Mouse (Mus musculus) hindbrain, embryonic 11.5 days (tissue): ENCODE results near the gene Tubb1. TPM values are rescaled to one million over a fixed set of nuclear protein-coding genes. Genes with fewer than 3 reads are reported as not detected.

Experiments
- ATAC-seq: fragments of 200-750 bp; cut with Nextera tagmentation; 2 replicates; pipeline ENCODE4 v1.8.0; 2017; ENCODE audit warnings: mild to moderate bottlenecking, moderate TSS enrichment, moderate library complexity; ENCODE audit not compliant: low FRiP score
- DNase-seq: peaks from one replicate; pipeline ENCODE4 v3.0.0-alpha.2; 2015; ENCODE audit warnings: low spot score
- H3K27ac ChIP-seq: fragments of 300-500 bp; sonication (generic); 2 replicates; pipeline ENCODE4 v1.5.1; 2014; ENCODE audit warnings: mild to moderate bottlenecking, low read depth, low read length
- H3K27me3 ChIP-seq: fragments of 300-500 bp; sonication (generic); 2 replicates; pipeline ENCODE4 v1.6.1; 2014; ENCODE audit warnings: mild to moderate bottlenecking, low read length, moderate library complexity, mixed read lengths; ENCODE audit not compliant: control insufficient read depth, insufficient read depth
- H3K36me3 ChIP-seq: fragments of 300-500 bp; sonication (generic); 2 replicates; pipeline ENCODE4 v1.6.1; 2014; ENCODE audit warnings: mild to moderate bottlenecking, low read length, moderate library complexity, mixed read lengths; ENCODE audit not compliant: control insufficient read depth, insufficient read depth
- H3K4me1 ChIP-seq: fragments of 300-500 bp; sonication (generic); replicated peaks from 2 replicates; pipeline ENCODE4 v1.6.1; 2014; ENCODE audit warnings: low read length, mixed read lengths; ENCODE audit not compliant: control insufficient read depth, insufficient read depth
- H3K4me2 ChIP-seq: fragments of 300-500 bp; sonication (generic); replicated peaks from 2 replicates; pipeline ENCODE4 v1.6.1; 2014; ENCODE audit warnings: mild to moderate bottlenecking, low read depth, low read length
- H3K4me3 ChIP-seq: fragments of 300-500 bp; sonication (generic); 2 replicates; pipeline ENCODE4 v1.5.1; 2014; ENCODE audit warnings: low read depth, low read length
- H3K9ac ChIP-seq: fragments of 300-500 bp; sonication (generic); 2 replicates; pipeline ENCODE4 v1.6.1; 2014; ENCODE audit warnings: low read depth, low read length
- H3K9me3 ChIP-seq: fragments of 300-500 bp; sonication (generic); 2 replicates; pipeline ENCODE4 v1.6.1; 2016; ENCODE audit warnings: low read length; ENCODE audit not compliant: control insufficient read depth
- WGBS: fragments of 180-500 bp; shearing (Covaris S2); extraction: QIAGEN DNeasy Blood & Tissue Kit; methylation state at CpG from one replicate; pipeline ENCODE4 v1.1.7; 2014; 5-methylcytosine and 5-hydroxymethylcytosine counted together
- polyA plus RNA-seq: library from polyadenylated mRNA; unstranded; fragments of >200 nt; fragmentation: Nextera tagmentation; extraction: Ambion mirVana; gene quantifications from 2 replicates; pipeline ENCODE4 v1.2.1, GENCODE M21; 2014

The Tubb1 gene
- polyA plus RNA-seq: 5.3 and 5.7 TPM in 2 replicates

GRCm38 (mm10) chr2:174450353-174450752 is at the start of gene Tubb1:
TSS of gene Tubb1 (plus strand) at chr2:174450695.
- no peaks in the 10 kb centered on the region for H3K9me3 ChIP-seq
- ATAC-seq (no peak), DNase-seq (no peak)
- no peak within 1 kb of the TSS for H3K27ac ChIP-seq
- 83% methylated on average over 4 of the region's 4 CpGs for WGBS
- H3K27me3 ChIP-seq: no peaks in the 10 kb centered on the region
- no peaks in the 10 kb centered on the region for H3K4me1 ChIP-seq
- H3K9ac ChIP-seq: no peak within 1 kb of the TSS
- no peak within 1 kb of the TSS for H3K4me2 ChIP-seq
- no peak within 1 kb of the TSS for H3K4me3 ChIP-seq
- H3K36me3 ChIP-seq: no peaks in the 10 kb centered on the region

GRCm38 (mm10) chr2:174410222-174410621 is 40.3 kb upstream of the Tubb1 start:
- Histone ChIP-seq H3K27me3 (no peaks in the 10 kb centered on the region), H3K4me1 (no peaks in the 10 kb centered on the region), H3K36me3 (no peaks in the 10 kb centered on the region), H3K4me2 (no peak overlapping the region), H3K9ac (no peak overlapping the region), H3K27ac (no peak overlapping the region), H3K4me3 (no peak overlapping the region), H3K9me3 (no peaks in the 10 kb centered on the region)
- no peak for DNase-seq
- ATAC-seq: no peak
- WGBS: 50% methylated on average over 2 of the region's 2 CpGs

- 75% methylated on average over 7 of the region's 7 CpGs for WGBS
- no peaks in the 10 kb centered on the region for H3K27me3 ChIP-seq
- H3K4me1 ChIP-seq: peaks cover 3% of the 10 kb centered on the region; the same call in 1 of the 2 replicates
- DNase-seq (no peak), ATAC-seq (no peak)
- H3K4me3 ChIP-seq: no peak overlapping the region
- H3K4me2 ChIP-seq: no peak overlapping the region
- no peak overlapping the region for H3K27ac ChIP-seq
- H3K9ac ChIP-seq: no peak overlapping the region
- H3K9me3 ChIP-seq: no peaks in the 10 kb centered on the region
- H3K36me3 ChIP-seq: no peaks in the 10 kb centered on the region
These were observed 37.4 kb upstream of the Tubb1 start for GRCm38 (mm10) chr2:174413127-174413526.

- Histone ChIP-seq H3K9me3 (no peaks in the 10 kb centered on the region), H3K4me2 (no peak overlapping the region), H3K27ac (no peak overlapping the region), H3K9ac (no peak overlapping the region), H3K4me3 (peak overlapping the region; percentile 93), H3K27me3 (no peaks in the 10 kb centered on the region), H3K36me3 (no peaks in the 10 kb centered on the region), H3K4me1 (peaks cover 3% of the 10 kb centered on the region; the same call in 1 of the 2 replicates)
- DNase-seq: no peak
- 46% methylated on average over 16 of the region's 18 CpGs for WGBS
- no peak for ATAC-seq
These were observed 35.3 kb upstream of the Tubb1 start for GRCm38 (mm10) chr2:174415001-174415730.

- H3K4me1 ChIP-seq: peaks cover 3% of the 10 kb centered on the region; the same call in 1 of the 2 replicates
- DNase-seq (peak; percentile 100), ATAC-seq (peak; percentile 94)
- peak within 1 kb of the TSS; percentile 76 for H3K4me2 ChIP-seq
- H3K27me3 ChIP-seq: no peaks in the 10 kb centered on the region
- H3K9ac ChIP-seq: peak within 1 kb of the TSS; percentile 91
- H3K27ac ChIP-seq: peak within 1 kb of the TSS; percentile 53
- peak within 1 kb of the TSS; percentile 93 for H3K4me3 ChIP-seq
- no peaks in the 10 kb centered on the region for H3K36me3 ChIP-seq
- no peaks in the 10 kb centered on the region for H3K9me3 ChIP-seq
- 1% methylated on average over 40 of the region's 40 CpGs for WGBS
These were observed 34.7 kb upstream of the Tubb1 start, which contains the start of gene Nelfcd for GRCm38 (mm10) chr2:174415731-174416310. TSS of gene Nelfcd (plus strand) at chr2:174415804.

- Histone ChIP-seq H3K9ac (no peak overlapping the region), H3K4me2 (no peak overlapping the region), H3K27me3 (no peaks in the 10 kb centered on the region), H3K27ac (no peak overlapping the region), H3K36me3 (peaks cover 16% of the 10 kb centered on the region), H3K4me3 (no peak overlapping the region), H3K4me1 (peaks cover 3% of the 10 kb centered on the region; the same call in 1 of the 2 replicates), H3K9me3 (no peaks in the 10 kb centered on the region)
- no peak for ATAC-seq
- WGBS: 93% methylated on average over 6 of the region's 6 CpGs
- no peak for DNase-seq
These were observed 29.4 kb upstream of the Tubb1 start for GRCm38 (mm10) chr2:174421107-174421506.

- Histone ChIP-seq H3K9me3 (no peaks in the 10 kb centered on the region), H3K36me3 (peaks cover 20% of the 10 kb centered on the region), H3K9ac (no peak overlapping the region), H3K4me3 (no peak overlapping the region), H3K4me2 (no peak overlapping the region), H3K4me1 (no peaks in the 10 kb centered on the region), H3K27ac (no peak overlapping the region), H3K27me3 (no peaks in the 10 kb centered on the region)
- ATAC-seq (no peak), DNase-seq (no peak)
- WGBS: 92% methylated on average over 11 of the region's 11 CpGs
These were observed 26.0 kb upstream of the Tubb1 start for GRCm38 (mm10) chr2:174424301-174425085.

- Histone ChIP-seq H3K36me3 (peaks cover 20% of the 10 kb centered on the region), H3K4me2 (no peak overlapping the region), H3K9ac (no peak overlapping the region), H3K9me3 (no peaks in the 10 kb centered on the region), H3K27ac (no peak overlapping the region), H3K4me1 (no peaks in the 10 kb centered on the region), H3K4me3 (no peak overlapping the region), H3K27me3 (no peaks in the 10 kb centered on the region)
- DNase-seq (no peak), ATAC-seq (no peak)
- 92% methylated on average over 12 of the region's 12 CpGs for WGBS
These were observed 23.6 kb upstream of the Tubb1 start for GRCm38 (mm10) chr2:174426856-174427255.
